In the genomic region with DNA sequence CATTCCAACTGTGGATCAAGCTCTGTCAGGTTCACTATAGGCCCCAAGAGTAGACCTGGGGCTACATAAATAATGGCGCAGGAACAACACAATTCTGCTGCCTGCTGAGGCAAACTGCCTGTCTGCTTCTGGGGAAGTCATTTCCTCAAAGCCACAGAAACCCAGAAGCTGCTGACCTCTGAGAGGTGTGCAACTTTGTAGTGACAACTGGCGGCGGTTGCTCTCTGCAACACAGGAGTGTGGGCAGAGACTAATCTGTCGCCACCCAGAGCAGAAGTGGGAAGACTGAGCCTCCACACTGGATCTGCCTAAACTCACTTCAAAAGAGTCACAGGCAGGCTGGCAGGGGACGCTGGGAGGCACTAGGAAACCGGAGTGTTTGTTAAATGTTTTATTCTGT, we compare ENCODE assay signal across 8 mouse cellular contexts. TPM values are rescaled to one million over a fixed set of nuclear protein-coding genes. Genes with fewer than 3 reads are reported as not detected.
DNase-seq lines count a peak whose midpoint lies in the region; ATAC-seq and TF ChIP-seq lines count a peak whose summit lies in the region.

No protein-coding gene starts in this region.

- peaks cover 56% of the 10 kb centered on the region for H3K36me3 ChIP-seq in embryonic facial prominence, embryonic 10.5 days (replicated peaks)
- peaks cover 13% of the 10 kb centered on the region; the same call in 1 of the 2 replicates for H3K36me3 ChIP-seq in intestine, embryonic 14.5 days (ENCODE audit: control insufficient read depth, insufficient read depth, low read length)
- H3K36me3 ChIP-seq in stomach, postnatal 0 days (ENCODE audit: control insufficient read depth, insufficient read depth, low read length), result peaks cover 2% of the 10 kb centered on the region; the same call in 1 of the 2 replicates

- 49% methylated on average over 6 of the region's 6 CpGs for WGBS in embryonic facial prominence, embryonic 10.5 days
- WGBS in intestine, embryonic 14.5 days, result 46% methylated on average over 6 of the region's 6 CpGs
- 29% methylated on average over 6 of the region's 6 CpGs for WGBS in stomach, postnatal 0 days

- no peak overlapping the region for H3K9ac ChIP-seq in intestine, embryonic 14.5 days (ENCODE audit: low read length)
- H3K9ac ChIP-seq in stomach, postnatal 0 days (ENCODE audit: low read length), result peak overlapping the region; percentile 81

- 0 out of 2 replicates have a peak, but pooled peaks cover 4% of the 10 kb centered on the region for H3K27me3 ChIP-seq in embryonic facial prominence, embryonic 10.5 days (replicated peaks; ENCODE audit: low read depth, poor library complexity, severe bottlenecking)
- H3K27me3 ChIP-seq in intestine, embryonic 14.5 days (replicated peaks; ENCODE audit: control insufficient read depth, insufficient read depth, low read length), result no peaks in the 10 kb centered on the region
- no peaks in the 10 kb centered on the region for H3K27me3 ChIP-seq in stomach, postnatal 0 days (ENCODE audit: control insufficient read depth, insufficient read depth, low read length)

- H3K4me2 ChIP-seq in intestine, embryonic 14.5 days (ENCODE audit: low read length), result peak overlapping the region; percentile 78
- peak overlapping the region; percentile 79 for H3K4me2 ChIP-seq in stomach, postnatal 0 days (replicated peaks; ENCODE audit: low read depth)

- no peaks in the 10 kb centered on the region for H3K9me3 ChIP-seq in embryonic facial prominence, embryonic 10.5 days
- no peaks in the 10 kb centered on the region for H3K9me3 ChIP-seq in intestine, embryonic 14.5 days (ENCODE audit: control insufficient read depth, low read length)
- no peaks in the 10 kb centered on the region for H3K9me3 ChIP-seq in stomach, postnatal 0 days (ENCODE audit: control insufficient read depth, low read length)

- H3K4me1 ChIP-seq in embryonic facial prominence, embryonic 10.5 days, result peaks cover 47% of the 10 kb centered on the region
- peaks cover 18% of the 10 kb centered on the region for H3K4me1 ChIP-seq in intestine, embryonic 14.5 days (replicated peaks; ENCODE audit: control insufficient read depth, insufficient read depth, low read length)
- 0 out of 2 replicates have a peak, but pooled peaks cover 2% of the 10 kb centered on the region for H3K4me1 ChIP-seq in stomach, postnatal 0 days (replicated peaks; ENCODE audit: control insufficient read depth, insufficient read depth)

- TF ChIP-seq EP300 in stomach, postnatal 0 days (optimal IDR thresholded peaks at IDR 0.05), result no peak

- H3K27ac ChIP-seq in embryonic facial prominence, embryonic 10.5 days (replicated peaks), result no peak overlapping the region
- H3K27ac ChIP-seq in intestine, embryonic 14.5 days (ENCODE audit: low read depth), result peak overlapping the region; percentile 73; the same call in 1 of the 2 replicates
- H3K27ac ChIP-seq in stomach, postnatal 0 days (replicated peaks), result peak overlapping the region; percentile 95

- TF ChIP-seq CTCF in stomach, postnatal 0 days (IDR thresholded peaks at IDR 0.05; ENCODE audit: low read depth), result no peak

- DNase-seq in layer of hippocampus, adult 11-12 months (ENCODE audit: low spot score), result peak; percentile 45
- DNase-seq in layer of hippocampus, adult 9-10 months (ENCODE audit: low spot score), result no peak
- no peak for DNase-seq in embryonic facial prominence, embryonic 10.5 days (ENCODE audit: low spot score)
- no peak for DNase-seq in intestine, embryonic 14.5 days (ENCODE audit: low spot score)
- DNase-seq in lung, postnatal 36 days, result peak; percentile 64
- DNase-seq in stomach, postnatal 0 days (ENCODE audit: low spot score), result peak; percentile 48
- no peak for DNase-seq in embryo, embryonic 11 days

- no peak for ATAC-seq in intestine, embryonic 14.5 days (replicated peaks; ENCODE audit: low FRiP score, low TSS enrichment, low read depth)
- no peak for ATAC-seq in stomach, postnatal 0 days (ENCODE audit: low FRiP score, low TSS enrichment)
- ATAC-seq in cerebellum, adult (ENCODE audit: insufficient number of reproducible peaks, low FRiP score, low TSS enrichment), result no peak

- H3K4me3 ChIP-seq in embryonic facial prominence, embryonic 10.5 days, result peak overlapping the region; percentile 92
- peak overlapping the region; percentile 85; the same call in 1 of the 2 replicates for H3K4me3 ChIP-seq in intestine, embryonic 14.5 days (ENCODE audit: low read depth, low read length)
- H3K4me3 ChIP-seq in stomach, postnatal 0 days (ENCODE audit: low read depth, low read length), result peak overlapping the region; percentile 84

RNA-seq across cellular contexts. Expression of a gene that starts 0.9 kb away (rescaled TPM):
- polyA plus RNA-seq in embryonic facial prominence, embryonic 10.5 days (2016; fragmentation: Nextera tagmentation; extraction: Ambion mirVana), result 300 and 316 TPM in 2 replicates
- polyA plus RNA-seq in intestine, embryonic 14.5 days (2014; fragmentation: Nextera tagmentation; extraction: Ambion mirVana), result 377 and 393 TPM in 2 replicates
- polyA plus RNA-seq in stomach, postnatal 0 days (2015; fragmentation: Nextera tagmentation; extraction: Ambion mirVana), result 522 and 533 TPM in 2 replicates

RNA-seq across cellular contexts. Expression of a gene that starts 27.1 kb away (rescaled TPM):
- 4.5 and 7.1 TPM in 2 replicates for polyA plus RNA-seq in embryonic facial prominence, embryonic 10.5 days (2016; fragmentation: Nextera tagmentation; extraction: Ambion mirVana)
- 5.7 and 8.1 TPM in 2 replicates for polyA plus RNA-seq in intestine, embryonic 14.5 days (2014; fragmentation: Nextera tagmentation; extraction: Ambion mirVana)
- 1.3 TPM in 2 replicates for polyA plus RNA-seq in stomach, postnatal 0 days (2015; fragmentation: Nextera tagmentation; extraction: Ambion mirVana)

RNA-seq across cellular contexts. Expression of a gene that starts 34.6 kb away (rescaled TPM):
- polyA plus RNA-seq in embryonic facial prominence, embryonic 10.5 days (2016; fragmentation: Nextera tagmentation; extraction: Ambion mirVana), result 3.5 and 4.5 TPM in 2 replicates
- 23.5 and 24.3 TPM in 2 replicates for polyA plus RNA-seq in intestine, embryonic 14.5 days (2014; fragmentation: Nextera tagmentation; extraction: Ambion mirVana)
- polyA plus RNA-seq in stomach, postnatal 0 days (2015; fragmentation: Nextera tagmentation; extraction: Ambion mirVana), result 18.0 and 20.3 TPM in 2 replicates

RNA-seq across cellular contexts. Expression of a gene that starts 57.4 kb away (rescaled TPM):
- 32.3 and 33.2 TPM in 2 replicates for polyA plus RNA-seq in embryonic facial prominence, embryonic 10.5 days (2016; fragmentation: Nextera tagmentation; extraction: Ambion mirVana)
- polyA plus RNA-seq in intestine, embryonic 14.5 days (2014; fragmentation: Nextera tagmentation; extraction: Ambion mirVana), result 46.8 and 60.1 TPM in 2 replicates
- polyA plus RNA-seq in stomach, postnatal 0 days (2015; fragmentation: Nextera tagmentation; extraction: Ambion mirVana), result 87.6 and 102 TPM in 2 replicates

Comparison
In these comparisons a context has a peak if more than half of its experiments do, and no peak if none do; other contexts are left out.
1. DNase-seq: peak in layer of hippocampus, adult 11-12 months (single experiment), lung, postnatal 36 days (single experiment) and stomach, postnatal 0 days (single experiment); none in layer of hippocampus, adult 9-10 months (single experiment), embryonic facial prominence, embryonic 10.5 days (single experiment), intestine, embryonic 14.5 days (single experiment) and embryo, embryonic 11 days (single experiment).
2. Peak in every context shown above with its lines, with median percentiles within 50 percentile points of each other: H3K4me3 ChIP-seq.